Mouse (Mus musculus) E14TG2a.4 (cell line): ENCODE measurements at regions not wholly inside any gene's neighbourhood (a gene's known extent, or its start where the extent isn't known, plus 50 kb on each side); places are given as distances from the start of the nearest gene placed in this dataset.
"Not testable (repeated sequence)": the region's sequence is repeated elsewhere in the genome, so short reads cannot be mapped to it uniquely, and the experiment has no call there.

Experiments used
- CTCF ChIP-seq: conservative IDR thresholded peaks from 2 replicates; pipeline ENCODE4 v1.5.1; 2014; ENCODE audit warnings: low read length
- NANOG ChIP-seq: IDR thresholded peaks from 2 replicates; pipeline ENCODE4 v1.6.1; 2014; ENCODE audit warnings: borderline replicate concordance, low read length, mixed read lengths

GRCm38 (mm10) chr10:56891530-56891929 lies 514.4 kb downstream of the Gja1 start:
- TF ChIP-seq CTCF, NANOG: not testable (repeated sequence)
